Mouse (Mus musculus): ENCODE measurements around the gene Hadh.

GRCm38 (mm10) chr3:131303320-131303714, 31.4 kb upstream of the Hadh start:
- TF ChIP-seq MYC (IDR thresholded peaks at IDR 0.05; ENCODE audit: low read depth, low read length) = no peak
- TF ChIP-seq E2F4 (IDR thresholded peaks at IDR 0.05; ENCODE audit: insufficient replicate concordance, low read depth, low read length) = no peak
- TF ChIP-seq USF2 (conservative IDR thresholded peaks at IDR 0.05; ENCODE audit: low read depth, low read length) = no peak
- no peak for TF ChIP-seq POLR2AphosphoS2 (IDR thresholded peaks at IDR 0.05; ENCODE audit: low read depth, low read length)
- no peak for TF ChIP-seq EP300 (IDR thresholded peaks at IDR 0.05; ENCODE audit: low read length)
- TF ChIP-seq POLR2A (IDR thresholded peaks at IDR 0.05; ENCODE audit: low read depth, low read length) = no peak; the same call in 1 of the 2 replicates
- TF ChIP-seq ETS1 (conservative IDR thresholded peaks at IDR 0.05; ENCODE audit: low read depth, low read length) = no peak
- TF ChIP-seq GABPA (IDR thresholded peaks at IDR 0.05; ENCODE audit: insufficient replicate concordance, low read depth, low read length) = no peak
- no peak for TF ChIP-seq CTCF (conservative IDR thresholded peaks at IDR 0.05 in 1 of 2, IDR thresholded peaks at IDR 0.05 in 1 of 2; ENCODE audit: low read depth in 2 of 2, low read length in 2 of 2)
- TF ChIP-seq SMC3 (IDR thresholded peaks at IDR 0.05; ENCODE audit: low read depth, low read length) = no peak

All from CH12.LX (cell line).